Mouse (Mus musculus) C2C12 (cell line): ENCODE measurements around the gene Akap6.

Experiments
- CTCF ChIP-seq: IDR thresholded peaks from one replicate; pipeline ENCODE4 v1.5.1; 2011; ENCODE audit not compliant: control insufficient read depth, insufficient read depth, insufficient read length
- FOSL1 ChIP-seq: IDR thresholded peaks from one replicate; pipeline ENCODE4 v1.8.0; 2011; ENCODE audit warnings: mild to moderate bottlenecking, low read length; ENCODE audit not compliant: poor library complexity, insufficient read depth, severe bottlenecking
- MAX ChIP-seq: IDR thresholded peaks from one replicate; pipeline ENCODE4 v1.6.1; 2011; ENCODE audit warnings: mild to moderate bottlenecking, control low read depth

- TF ChIP-seq FOSL1 (no peak), MAX (no peak), CTCF (no peak)
Measured at GRCm38 (mm10) chr12:52741801-52742200, 42.6 kb downstream of the Akap6 start.
